Mouse (Mus musculus) midbrain, embryonic 12.5 days (tissue): ENCODE data around the gene Efr3b. TPM values are rescaled to one million over a fixed set of nuclear protein-coding genes. Genes with fewer than 3 reads are reported as not detected.

Experiments
- ATAC-seq: fragments of 200-750 bp; cut with Nextera tagmentation; 2 replicates; pipeline ENCODE4 v1.8.0; 2017; ENCODE audit warnings: low read depth, moderate TSS enrichment, moderate library complexity; ENCODE audit not compliant: low FRiP score
- H3K27ac ChIP-seq: fragments of 300-500 bp; sonication (generic); replicated peaks from 2 replicates; pipeline ENCODE4 v1.5.1; 2016; ENCODE audit warnings: mild to moderate bottlenecking
- H3K27me3 ChIP-seq: fragments of 300-500 bp; sonication (generic); 2 replicates; pipeline ENCODE4 v1.6.1; 2016; ENCODE audit warnings: mild to moderate bottlenecking
- H3K36me3 ChIP-seq: fragments of 300-500 bp; sonication (generic); 2 replicates; pipeline ENCODE4 v1.6.1; 2016
- H3K4me1 ChIP-seq: fragments of 300-500 bp; sonication (generic); 2 replicates; pipeline ENCODE4 v1.6.1; 2016
- H3K4me2 ChIP-seq: fragments of 300-500 bp; sonication (generic); replicated peaks from 2 replicates; pipeline ENCODE4 v1.6.1; 2016; ENCODE audit warnings: mild to moderate bottlenecking, moderate library complexity
- H3K4me3 ChIP-seq: fragments of 300-500 bp; sonication (generic); 2 replicates; pipeline ENCODE4 v1.5.1; 2016; ENCODE audit warnings: mild to moderate bottlenecking
- H3K9ac ChIP-seq: fragments of 300-500 bp; sonication (generic); replicated peaks from 2 replicates; pipeline ENCODE4 v1.6.1; 2016; ENCODE audit warnings: mild to moderate bottlenecking, moderate library complexity
- H3K9me3 ChIP-seq: fragments of 300-500 bp; sonication (generic); 2 replicates; pipeline ENCODE4 v1.6.1; 2016; ENCODE audit warnings: mild to moderate bottlenecking
- WGBS: fragments of 180-500 bp; shearing (Covaris S2); methylation state at CpG from one replicate; pipeline ENCODE4 v1.1.7; 2016; 5-methylcytosine and 5-hydroxymethylcytosine counted together
- polyA plus RNA-seq: library from polyadenylated mRNA; unstranded; fragments of >200 nt; fragmentation: Nextera tagmentation; extraction: Ambion mirVana; gene quantifications from 2 replicates; pipeline ENCODE4 v1.2.1, GENCODE M21; 2016

The Efr3b gene
- polyA plus RNA-seq, 1 experiment from 2014 or later, result 32.0 TPM

- Histone ChIP-seq H3K27ac (no peak overlapping the region), H3K36me3 (no peaks in the 10 kb centered on the region), H3K9me3 (no peaks in the 10 kb centered on the region), H3K4me2 (no peak overlapping the region), H3K4me1 (no peaks in the 10 kb centered on the region), H3K4me3 (no peak overlapping the region), H3K27me3 (no peaks in the 10 kb centered on the region), H3K9ac (no peak overlapping the region)
- 90% methylated on average over 11 of the region's 11 CpGs for WGBS
- ATAC-seq, result no peak
Measured at GRCm38 (mm10) chr12:4028516-4028915, 10.2 kb downstream of the Efr3b start.

- Histone ChIP-seq H3K4me1 (no peaks in the 10 kb centered on the region), H3K9ac (no peak overlapping the region), H3K9me3 (no peaks in the 10 kb centered on the region), H3K27me3 (no peaks in the 10 kb centered on the region), H3K4me3 (no peak overlapping the region), H3K36me3 (no peaks in the 10 kb centered on the region), H3K27ac (no peak overlapping the region), H3K4me2 (no peak overlapping the region)
- ATAC-seq, result no peak
- WGBS, result 83% methylated on average over 5 of the region's 5 CpGs
Measured at GRCm38 (mm10) chr12:4024356-4024755, 14.4 kb downstream of the Efr3b start.

DNA sequence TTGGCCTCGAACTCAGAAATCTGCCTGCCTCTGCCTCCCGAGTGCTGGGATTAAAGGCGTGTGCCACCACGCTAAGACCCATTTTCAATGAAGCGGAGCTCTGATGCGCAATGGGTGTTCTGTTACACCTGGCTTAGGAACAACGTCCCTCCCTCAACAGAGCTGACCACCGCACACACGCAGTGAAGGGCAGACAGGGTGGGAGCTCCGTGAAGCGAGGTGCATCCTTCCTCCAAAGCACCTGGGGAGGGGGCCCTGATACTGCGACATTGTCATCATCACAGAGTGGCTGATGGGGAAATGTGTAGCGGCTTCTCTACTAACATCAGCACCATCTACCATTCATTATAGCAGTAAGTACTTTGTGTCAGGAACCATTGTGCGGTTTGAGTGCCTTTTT lies 15.2 kb downstream of the Efr3b start:
- no peaks in the 10 kb centered on the region for H3K27me3 ChIP-seq
- ATAC-seq, result no peak
- H3K4me2 ChIP-seq, result no peak overlapping the region
- no peaks in the 10 kb centered on the region for H3K36me3 ChIP-seq
- H3K9ac ChIP-seq, result no peak overlapping the region
- H3K9me3 ChIP-seq, result no peaks in the 10 kb centered on the region
- WGBS, result 93% methylated on average over 14 of the region's 14 CpGs
- no peaks in the 10 kb centered on the region for H3K4me1 ChIP-seq
- H3K4me3 ChIP-seq, result no peak overlapping the region
- H3K27ac ChIP-seq, result no peak overlapping the region

DNA sequence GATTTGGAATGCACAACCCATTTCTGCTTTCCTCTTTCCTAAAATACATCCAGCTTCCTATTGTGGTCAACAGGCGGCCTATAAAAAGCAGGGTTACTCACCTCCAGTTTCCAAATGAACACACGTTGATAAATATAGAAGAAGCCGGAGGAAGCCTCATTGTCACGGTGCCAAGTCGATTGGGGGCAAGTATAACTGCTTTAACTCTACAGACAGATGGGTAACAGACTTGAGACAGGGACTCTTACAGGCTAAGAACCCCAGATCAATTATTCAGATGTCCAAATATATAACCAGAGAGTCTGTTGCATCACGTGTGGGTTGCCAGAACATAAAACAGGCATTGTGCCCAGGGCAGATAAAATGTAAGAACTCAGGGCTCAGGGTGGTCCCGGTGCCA lies 15.9 kb downstream of the Efr3b start:
- Histone ChIP-seq H3K36me3 (no peaks in the 10 kb centered on the region), H3K27ac (no peak overlapping the region), H3K27me3 (no peaks in the 10 kb centered on the region), H3K4me1 (no peaks in the 10 kb centered on the region), H3K9ac (no peak overlapping the region), H3K4me2 (no peak overlapping the region), H3K4me3 (no peak overlapping the region), H3K9me3 (no peaks in the 10 kb centered on the region)
- ATAC-seq, result no peak
- 90% methylated on average over 7 of the region's 7 CpGs for WGBS

GRCm38 (mm10) chr12:4020505-4020904 lies 18.2 kb downstream of the Efr3b start:
- Histone ChIP-seq H3K4me2 (no peak overlapping the region), H3K9me3 (no peaks in the 10 kb centered on the region), H3K4me3 (no peak overlapping the region), H3K27ac (no peak overlapping the region), H3K9ac (no peak overlapping the region), H3K4me1 (no peaks in the 10 kb centered on the region), H3K36me3 (no peaks in the 10 kb centered on the region), H3K27me3 (no peaks in the 10 kb centered on the region)
- 56% methylated on average over 8 of the region's 8 CpGs for WGBS
- peak; percentile 27; the same call in 1 of the 2 replicates for ATAC-seq

GRCm38 (mm10) chr12:4016321-4016720 lies 22.4 kb downstream of the Efr3b start:
- H3K36me3 ChIP-seq, result no peaks in the 10 kb centered on the region
- no peak overlapping the region for H3K27ac ChIP-seq
- H3K9me3 ChIP-seq, result no peaks in the 10 kb centered on the region
- no peak for ATAC-seq
- 74% methylated on average over 7 of the region's 7 CpGs for WGBS
- no peak overlapping the region for H3K9ac ChIP-seq
- H3K4me2 ChIP-seq, result no peak overlapping the region
- no peaks in the 10 kb centered on the region for H3K27me3 ChIP-seq
- H3K4me3 ChIP-seq, result no peak overlapping the region
- no peaks in the 10 kb centered on the region; the same call in 1 of the 2 replicates for H3K4me1 ChIP-seq

DNA sequence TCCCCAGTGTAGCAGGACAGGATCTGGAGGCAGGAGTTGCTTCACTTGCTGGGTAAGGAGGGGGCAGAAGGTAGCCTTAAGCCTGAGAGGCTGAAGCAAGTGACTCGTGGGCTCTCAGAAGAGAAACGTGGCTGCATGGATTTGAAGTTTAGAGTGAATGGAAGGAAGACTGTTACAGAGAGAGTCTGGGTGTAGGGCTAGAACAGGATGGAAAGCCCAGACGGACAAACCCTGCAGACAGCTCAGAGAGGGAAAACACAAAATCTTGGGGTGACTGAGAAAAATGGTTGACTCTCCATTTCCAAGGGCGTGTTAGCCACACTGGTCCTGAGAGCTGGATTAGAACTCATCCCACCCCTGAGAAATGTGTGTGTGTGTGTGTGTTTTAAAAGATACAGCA lies 23.0 kb downstream of the Efr3b start:
- 76% methylated on average over 4 of the region's 4 CpGs for WGBS
- no peak for ATAC-seq

GRCm38 (mm10) chr12:4015255-4015654 lies 23.5 kb downstream of the Efr3b start:
- H3K9ac ChIP-seq, result no peak overlapping the region
- no peaks in the 10 kb centered on the region for H3K9me3 ChIP-seq
- H3K27me3 ChIP-seq, result no peaks in the 10 kb centered on the region
- no peak overlapping the region for H3K4me3 ChIP-seq
- H3K4me1 ChIP-seq, result no peaks in the 10 kb centered on the region; the same call in 1 of the 2 replicates
- H3K27ac ChIP-seq, result no peak overlapping the region
- no peaks in the 10 kb centered on the region for H3K36me3 ChIP-seq
- ATAC-seq, result no peak
- 71% methylated on average over 7 of the region's 7 CpGs for WGBS
- H3K4me2 ChIP-seq, result no peak overlapping the region

More for the DNA sequence above, 23.0 kb downstream of the Efr3b start:
- no peaks in the 10 kb centered on the region; the same call in 1 of the 2 replicates for H3K4me1 ChIP-seq
- no peak overlapping the region for H3K4me3 ChIP-seq
- no peak overlapping the region for H3K9ac ChIP-seq
- no peaks in the 10 kb centered on the region for H3K9me3 ChIP-seq
- H3K4me2 ChIP-seq, result no peak overlapping the region
- no peaks in the 10 kb centered on the region for H3K27me3 ChIP-seq
- no peak overlapping the region for H3K27ac ChIP-seq
- H3K36me3 ChIP-seq, result no peaks in the 10 kb centered on the region

DNA sequence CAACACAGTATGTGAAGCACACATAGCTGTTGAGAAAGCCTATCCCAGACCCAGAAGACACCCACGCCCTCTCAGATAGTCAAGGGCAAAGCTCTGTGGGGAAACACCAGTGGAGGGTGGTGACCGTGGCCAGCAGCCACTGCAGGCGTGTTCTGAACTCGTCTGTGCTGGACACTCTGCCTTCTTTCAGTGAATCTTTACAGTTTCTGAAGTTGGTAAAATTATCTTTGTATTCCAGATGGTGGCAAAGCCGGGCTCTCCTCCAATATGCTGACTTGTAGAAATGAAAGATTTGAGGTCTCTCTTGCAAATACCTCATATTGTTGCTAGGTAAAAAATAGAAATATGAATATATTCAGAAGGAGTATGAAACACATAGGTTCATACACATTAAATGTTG lies 27.0 kb downstream of the Efr3b start:
- no peaks in the 10 kb centered on the region for H3K9me3 ChIP-seq
- ATAC-seq, result no peak
- no peak overlapping the region for H3K9ac ChIP-seq
- no peak overlapping the region for H3K4me2 ChIP-seq
- H3K27me3 ChIP-seq, result no peaks in the 10 kb centered on the region
- 92% methylated on average over 5 of the region's 5 CpGs for WGBS
- H3K4me1 ChIP-seq, result peaks cover 27% of the 10 kb centered on the region
- H3K4me3 ChIP-seq, result no peak overlapping the region
- no peak overlapping the region for H3K27ac ChIP-seq
- no peaks in the 10 kb centered on the region for H3K36me3 ChIP-seq

DNA sequence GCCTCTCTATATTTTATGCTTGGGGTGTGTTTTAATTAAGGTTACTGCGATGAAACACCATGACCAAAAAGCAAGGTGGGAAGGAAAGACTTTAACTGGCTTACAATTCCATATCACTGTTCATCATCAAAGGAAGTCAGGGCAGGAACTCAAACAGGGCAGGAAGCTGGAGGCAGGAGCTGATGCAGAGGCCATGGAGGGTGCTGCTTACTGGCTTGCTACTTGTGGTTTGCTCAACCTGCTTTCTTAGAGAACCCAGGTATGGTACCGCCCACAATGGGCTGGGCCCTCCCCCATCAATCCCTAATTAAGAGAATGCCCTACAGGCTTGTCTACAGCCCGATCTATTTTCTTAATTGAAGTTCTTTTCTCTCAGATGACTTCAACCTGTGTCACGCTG lies 27.4 kb downstream of the Efr3b start:
- H3K27ac ChIP-seq, result no peak overlapping the region
- no peak overlapping the region for H3K4me3 ChIP-seq
- H3K36me3 ChIP-seq, result no peaks in the 10 kb centered on the region
- H3K9me3 ChIP-seq, result no peaks in the 10 kb centered on the region
- H3K9ac ChIP-seq, result no peak overlapping the region
- ATAC-seq, result no peak
- WGBS, result 87% methylated on average over 4 of the region's 4 CpGs
- peaks cover 30% of the 10 kb centered on the region for H3K4me1 ChIP-seq
- H3K27me3 ChIP-seq, result no peaks in the 10 kb centered on the region
- no peak overlapping the region for H3K4me2 ChIP-seq

DNA sequence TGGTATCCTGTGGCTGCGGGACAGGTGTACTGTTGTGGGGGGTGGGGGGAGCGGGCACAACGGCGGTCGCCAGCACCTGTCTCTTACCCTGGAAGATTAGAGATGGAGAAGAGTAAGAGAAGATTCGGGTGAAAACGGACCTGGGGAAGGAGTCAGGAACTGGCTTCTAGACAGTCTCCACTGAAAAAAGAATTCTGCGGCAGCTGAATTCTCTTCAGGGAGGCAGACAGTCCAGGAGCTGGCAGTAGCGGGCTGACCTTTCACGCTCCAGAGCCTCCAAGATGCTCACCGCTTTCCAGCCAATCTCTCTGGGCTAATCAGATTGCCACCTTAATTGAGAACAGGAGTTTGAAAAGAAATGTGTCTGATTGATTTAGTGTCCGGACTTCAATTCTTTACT lies 30.0 kb downstream of the Efr3b start:
- Histone ChIP-seq H3K4me1 (peaks cover 38% of the 10 kb centered on the region), H3K9ac (no peak overlapping the region)

DNA sequence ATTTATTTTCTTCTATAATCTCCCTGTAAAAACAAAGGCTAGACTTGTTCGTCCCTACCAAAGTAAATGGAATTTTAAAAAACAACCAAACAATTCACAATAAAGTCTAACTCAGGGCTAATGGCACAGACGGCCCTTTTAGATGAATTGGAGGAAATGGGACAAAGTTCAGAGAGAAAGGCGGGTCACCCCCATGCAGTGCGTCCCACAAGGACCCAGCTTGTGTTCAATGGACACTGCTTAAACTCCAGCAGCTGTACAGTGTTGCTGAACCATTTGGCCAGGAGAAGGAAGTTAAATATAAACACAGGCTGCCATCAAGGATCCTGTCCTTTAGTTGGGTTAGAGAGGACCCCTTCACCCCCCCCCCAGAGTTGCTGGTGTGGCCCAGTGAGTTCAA lies 30.9 kb downstream of the Efr3b start:
- Histone ChIP-seq H3K27ac (no peak overlapping the region), H3K4me2 (no peak overlapping the region), H3K4me1 (peaks cover 38% of the 10 kb centered on the region), H3K9me3 (no peaks in the 10 kb centered on the region), H3K27me3 (no peaks in the 10 kb centered on the region), H3K36me3 (no peaks in the 10 kb centered on the region), H3K4me3 (no peak overlapping the region), H3K9ac (no peak overlapping the region)
- no peak for ATAC-seq
- 69% methylated on average over 4 of the region's 4 CpGs for WGBS

More for the DNA sequence above, 30.0 kb downstream of the Efr3b start:
- no peaks in the 10 kb centered on the region for H3K9me3 ChIP-seq
- H3K4me3 ChIP-seq, result no peak overlapping the region
- no peak for ATAC-seq
- no peaks in the 10 kb centered on the region for H3K27me3 ChIP-seq
- H3K4me2 ChIP-seq, result 0 out of 2 replicates have a peak overlapping the region, but pooled peaks have one; percentile 11
- 44% methylated on average over 12 of the region's 12 CpGs for WGBS
- no peaks in the 10 kb centered on the region for H3K36me3 ChIP-seq
- H3K27ac ChIP-seq, result peak overlapping the region; percentile 60; the same call in 1 of the 2 replicates

GRCm38 (mm10) chr12:4007181-4007580 lies 31.5 kb downstream of the Efr3b start:
- no peak overlapping the region for H3K9ac ChIP-seq
- no peaks in the 10 kb centered on the region for H3K9me3 ChIP-seq
- H3K36me3 ChIP-seq, result no peaks in the 10 kb centered on the region
- no peak overlapping the region for H3K4me3 ChIP-seq
- H3K4me2 ChIP-seq, result no peak overlapping the region
- WGBS, result 59% methylated on average over 4 of the region's 4 CpGs
- no peaks in the 10 kb centered on the region for H3K27me3 ChIP-seq
- ATAC-seq, result 0 out of 2 replicates have a peak, but pooled peaks have one; percentile 41
- H3K4me1 ChIP-seq, result peaks cover 38% of the 10 kb centered on the region
- H3K27ac ChIP-seq, result peak overlapping the region; percentile 2
